ENCODE assay signal across 11 mouse cellular contexts in genomic region chr2:102277946-102278345, GRCm38 (mm10).
DNase-seq lines count a peak whose midpoint lies in the region; ATAC-seq and TF ChIP-seq lines count a peak whose summit lies in the region.
"Had no signal": no experiment of that assay in that cellular context is flagged by ENCODE, and none has a peak within 500 bp of the region (broad histone marks: within the 10 kb centered on the region; RNA-seq: fewer than 3 reads in every experiment).

No protein-coding gene starts in this region.

- TF ChIP-seq CTCF in thymus, adult 2 months (IDR thresholded peaks at IDR 0.05; ENCODE audit: borderline replicate concordance, control insufficient read depth, extremely low read depth, insufficient read depth, low read length, poor library complexity), result no peak
- TF ChIP-seq CTCF in cerebellum, adult 2 months (IDR thresholded peaks at IDR 0.05; ENCODE audit: borderline replicate concordance, insufficient read depth, low read depth, low read length), result no peak

- H3K27ac ChIP-seq in heart, embryonic 11.5 days (ENCODE audit: low read depth, low read length), result no peak overlapping the region
- H3K27ac ChIP-seq in thymus, adult 2 months (ENCODE audit: control insufficient read depth, insufficient read depth, low read length), result no peak overlapping the region
- peak overlapping the region; percentile 36 for H3K27ac ChIP-seq in hindbrain, embryonic 12.5 days
- no peak overlapping the region for H3K27ac ChIP-seq in cerebellum, adult 2 months (ENCODE audit: insufficient read depth, low read length)
- no peak overlapping the region for H3K27ac ChIP-seq in intestine, embryonic 16.5 days (ENCODE audit: low read length)
- H3K27ac ChIP-seq: limb, embryonic 15.5 days; midbrain, embryonic 12.5 days had no signal

- ATAC-seq in heart, embryonic 11.5 days (replicated peaks; ENCODE audit: insufficient number of reproducible peaks, low FRiP score, low TSS enrichment), result no peak
- no peak for ATAC-seq in hindbrain, embryonic 12.5 days (ENCODE audit: low FRiP score)
- no peak for ATAC-seq in intestine, embryonic 16.5 days

- H3K9me3 ChIP-seq in heart, embryonic 11.5 days (replicated peaks; ENCODE audit: control insufficient read depth, low read length), result no peaks in the 10 kb centered on the region
- no peaks in the 10 kb centered on the region for H3K9me3 ChIP-seq in hindbrain, embryonic 12.5 days (replicated peaks)
- H3K9me3 ChIP-seq in intestine, embryonic 16.5 days (ENCODE audit: control insufficient read depth, low read length), result no peaks in the 10 kb centered on the region
- H3K9me3 ChIP-seq: limb, embryonic 15.5 days; midbrain, embryonic 12.5 days had no signal

- no peak overlapping the region for H3K4me3 ChIP-seq in heart, embryonic 11.5 days (ENCODE audit: low read depth, low read length)
- no peak overlapping the region for H3K4me3 ChIP-seq in thymus, adult 2 months (ENCODE audit: control insufficient read depth, insufficient read depth, low read length)
- no peak overlapping the region for H3K4me3 ChIP-seq in hindbrain, embryonic 12.5 days
- H3K4me3 ChIP-seq in cerebellum, adult 2 months (replicated peaks; ENCODE audit: insufficient read depth, low read depth, low read length), result no peak overlapping the region
- H3K4me3 ChIP-seq in intestine, embryonic 16.5 days (ENCODE audit: low read length), result no peak overlapping the region
- H3K4me3 ChIP-seq: limb, embryonic 15.5 days; midbrain, embryonic 12.5 days had no signal

- 31% methylated on average over 1 of the region's 1 CpGs for WGBS in heart, embryonic 11.5 days (ENCODE audit: insufficient replicate concordance)
- 10% methylated on average over 1 of the region's 1 CpGs for WGBS in thymus, adult 2 months
- WGBS in hindbrain, embryonic 12.5 days, result 52% methylated on average over 1 of the region's 1 CpGs
- WGBS in cerebellum, adult 2 months, result 52% methylated on average over 1 of the region's 1 CpGs
- WGBS in intestine, embryonic 16.5 days, result 59% methylated on average over 1 of the region's 1 CpGs

- H3K4me1 ChIP-seq in heart, embryonic 11.5 days (ENCODE audit: control insufficient read depth, insufficient read depth, low read length), result no peaks in the 10 kb centered on the region
- no peaks in the 10 kb centered on the region for H3K4me1 ChIP-seq in thymus, adult 2 months (replicated peaks; ENCODE audit: control insufficient read depth, insufficient read depth, low read length)
- H3K4me1 ChIP-seq in hindbrain, embryonic 12.5 days, result peaks cover 9% of the 10 kb centered on the region
- H3K4me1 ChIP-seq in cerebellum, adult 2 months (ENCODE audit: control insufficient read depth, insufficient read depth, low read length), result no peaks in the 10 kb centered on the region
- no peaks in the 10 kb centered on the region for H3K4me1 ChIP-seq in intestine, embryonic 16.5 days (ENCODE audit: control insufficient read depth, insufficient read depth, low read length)
- H3K4me1 ChIP-seq: limb, embryonic 15.5 days had no signal

- H3K27me3 ChIP-seq in heart, embryonic 11.5 days (ENCODE audit: control insufficient read depth, insufficient read depth, low read length), result no peaks in the 10 kb centered on the region
- H3K27me3 ChIP-seq in thymus, adult 2 months (ENCODE audit: control insufficient read depth, insufficient read depth, low read length), result no peaks in the 10 kb centered on the region
- no peaks in the 10 kb centered on the region for H3K27me3 ChIP-seq in hindbrain, embryonic 12.5 days
- no peaks in the 10 kb centered on the region for H3K27me3 ChIP-seq in cerebellum, adult 2 months (ENCODE audit: control insufficient read depth, insufficient read depth, low read length)
- no peaks in the 10 kb centered on the region for H3K27me3 ChIP-seq in intestine, embryonic 16.5 days (replicated peaks; ENCODE audit: control insufficient read depth, insufficient read depth, low read length)
- H3K27me3 ChIP-seq: limb, embryonic 15.5 days; midbrain, embryonic 12.5 days had no signal

- no peaks in the 10 kb centered on the region for H3K36me3 ChIP-seq in heart, embryonic 11.5 days (ENCODE audit: control insufficient read depth, insufficient read depth, low read length)
- H3K36me3 ChIP-seq in thymus, adult 2 months (ENCODE audit: control insufficient read depth, insufficient read depth, low read length), result no peaks in the 10 kb centered on the region
- H3K36me3 ChIP-seq in hindbrain, embryonic 12.5 days, result no peaks in the 10 kb centered on the region
- H3K36me3 ChIP-seq in intestine, embryonic 16.5 days (ENCODE audit: control insufficient read depth, insufficient read depth, low read length), result no peaks in the 10 kb centered on the region
- H3K36me3 ChIP-seq: limb, embryonic 15.5 days; midbrain, embryonic 12.5 days had no signal

- DNase-seq in heart, postnatal 4 days, result peak; percentile 21
- DNase-seq in thymus, postnatal 14 days, result peak; percentile 50
- no peak for DNase-seq in thymus, adult 2 months
- no peak for DNase-seq in cerebellum, adult 8-10 months
- no peak for DNase-seq in cerebellum, adult 2 months
- DNase-seq: heart, adult 18-20 months had no signal

- no peak for TF ChIP-seq POLR2A in thymus, adult 2 months (IDR thresholded peaks at IDR 0.05; ENCODE audit: control insufficient read depth, extremely low read depth, insufficient read depth, low read length, poor library complexity)
- TF ChIP-seq POLR2A in cerebellum, adult 2 months (IDR thresholded peaks at IDR 0.05; ENCODE audit: borderline replicate concordance, insufficient read depth, low read length), result no peak

- H3K4me2 ChIP-seq in heart, embryonic 11.5 days, result no peak overlapping the region
- H3K4me2 ChIP-seq in hindbrain, embryonic 12.5 days (replicated peaks), result no peak overlapping the region
- no peak overlapping the region for H3K4me2 ChIP-seq in intestine, embryonic 16.5 days (ENCODE audit: low read depth, low read length)
- H3K4me2 ChIP-seq: limb, embryonic 15.5 days; midbrain, embryonic 12.5 days had no signal

- no peak overlapping the region for H3K9ac ChIP-seq in heart, embryonic 11.5 days (ENCODE audit: low read depth, low read length)
- no peak overlapping the region for H3K9ac ChIP-seq in hindbrain, embryonic 12.5 days
- no peak overlapping the region for H3K9ac ChIP-seq in intestine, embryonic 16.5 days (ENCODE audit: low read depth, low read length)
- H3K9ac ChIP-seq: limb, embryonic 15.5 days; midbrain, embryonic 12.5 days had no signal

Comparison
In these comparisons a context has a peak if more than half of its experiments do, and no peak if none do; other contexts are left out.
1. DNase-seq: peak in heart, postnatal 4 days (single experiment) and thymus, postnatal 14 days (single experiment); none in thymus, adult 2 months (single experiment), cerebellum, adult 8-10 months (single experiment) and cerebellum, adult 2 months (0 of 2).